Mouse (Mus musculus) spleen, postnatal 10 days (tissue): Measurements from ENCODE around the gene Nf1.
"Not testable (repeated sequence)": the region's sequence is repeated elsewhere in the genome, so short reads cannot be mapped to it uniquely, and the experiment has no call there.

Source experiments
- DNase-seq, 2 experiments: peaks; one replicate each; pipeline ENCODE4 v3.0.0; 2021 to 2022; ENCODE audit warnings: low spot score in 2 of 2

The Nf1 gene

GRCm38 (mm10) chr11:79339234-79339807 is at the start of gene Nf1:
TSS of gene Nf1 (plus strand) at chr11:79339693.
- DNase-seq: peak; percentile 82 to 89

GRCm38 (mm10) chr11:79290473-79290872 is 49.0 kb upstream of the Nf1 start:
- DNase-seq: peak in 1 of 2 experiments; percentile 25

GRCm38 (mm10) chr11:79291651-79292050 is 47.8 kb upstream of the Nf1 start:
- DNase-seq: no peak

GRCm38 (mm10) chr11:79292130-79292529 is 47.4 kb upstream of the Nf1 start:
- no peak for DNase-seq

GRCm38 (mm10) chr11:79293025-79293424 is 46.5 kb upstream of the Nf1 start:
- DNase-seq: no peak

GRCm38 (mm10) chr11:79293971-79294370 is 45.5 kb upstream of the Nf1 start:
- DNase-seq: no peak

GRCm38 (mm10) chr11:79296167-79296566 is 43.3 kb upstream of the Nf1 start:
- DNase-seq: peak in 1 of 2 experiments; percentile 63

GRCm38 (mm10) chr11:79296856-79297491 is 42.5 kb upstream of the Nf1 start, which contains the start of gene Gm9964:
TSS of gene Gm9964 (minus strand) at chr11:79296906.
- DNase-seq: no peak

- no peak for DNase-seq
These were observed 39.6 kb upstream of the Nf1 start for GRCm38 (mm10) chr11:79299719-79300431.

- no peak for DNase-seq
These were observed 36.4 kb upstream of the Nf1 start for GRCm38 (mm10) chr11:79303109-79303508.

- not testable (repeated sequence) for DNase-seq
These were observed 35.2 kb upstream of the Nf1 start for GRCm38 (mm10) chr11:79304245-79304644.

- no peak for DNase-seq
These were observed 33.7 kb upstream of the Nf1 start for GRCm38 (mm10) chr11:79305697-79306340.

- no peak for DNase-seq
These were observed 33.0 kb upstream of the Nf1 start for GRCm38 (mm10) chr11:79306510-79306909.

- DNase-seq: no peak
These were observed 32.5 kb upstream of the Nf1 start for GRCm38 (mm10) chr11:79306996-79307395.

- DNase-seq: no peak
These were observed 31.8 kb upstream of the Nf1 start for GRCm38 (mm10) chr11:79307560-79308200.

- no peak for DNase-seq
These were observed 29.0 kb upstream of the Nf1 start for GRCm38 (mm10) chr11:79310467-79310866.

GRCm38 (mm10) chr11:79316807-79317345 is 22.6 kb upstream of the Nf1 start:
- no peak for DNase-seq

GRCm38 (mm10) chr11:79319807-79320206 is 19.7 kb upstream of the Nf1 start:
- DNase-seq: no peak

- DNase-seq: no peak
These were observed 15.4 kb upstream of the Nf1 start for GRCm38 (mm10) chr11:79323985-79324685.

- no peak for DNase-seq
These were observed 13.8 kb upstream of the Nf1 start for GRCm38 (mm10) chr11:79325663-79326062.

GRCm38 (mm10) chr11:79327106-79327505 is 12.4 kb upstream of the Nf1 start:
- DNase-seq: no peak
